Mouse (Mus musculus) kidney, embryonic 14.5 days (tissue): ENCODE measurements around the gene Ppp2ca. TPM values are rescaled to one million over a fixed set of nuclear protein-coding genes. Genes with fewer than 3 reads are reported as not detected.
A peak's percentile ranks its signal among the peaks of the same experiment; 100 is the strongest.

Source experiments
- ATAC-seq: fragments of 200-750 bp; cut with Nextera tagmentation; 2 replicates; pipeline ENCODE4 v1.8.0; 2017; ENCODE audit warnings: moderate number of reproducible peaks, mild to moderate bottlenecking, moderate TSS enrichment, moderate library complexity; ENCODE audit not compliant: low FRiP score, low TSS enrichment
- H3K27ac ChIP-seq: fragments of 300-500 bp; sonication (generic); 2 replicates; pipeline ENCODE4 v1.5.1; 2014; ENCODE audit warnings: low read depth, mild to moderate bottlenecking, low read length, moderate library complexity, mixed read lengths
- H3K27me3 ChIP-seq: fragments of 300-500 bp; sonication (generic); 2 replicates; pipeline ENCODE4 v1.6.1; 2014; ENCODE audit warnings: mild to moderate bottlenecking, low read length; ENCODE audit not compliant: control insufficient read depth, insufficient read depth
- H3K36me3 ChIP-seq: fragments of 300-500 bp; sonication (generic); 2 replicates; pipeline ENCODE4 v1.6.1; 2014; ENCODE audit warnings: low read length, mixed read lengths; ENCODE audit not compliant: control insufficient read depth, insufficient read depth
- H3K4me1 ChIP-seq: fragments of 300-500 bp; sonication (generic); 2 replicates; pipeline ENCODE4 v1.6.1; 2014; ENCODE audit warnings: low read length, mixed read lengths; ENCODE audit not compliant: control insufficient read depth, insufficient read depth
- H3K4me2 ChIP-seq: fragments of 300-500 bp; sonication (generic); replicated peaks from 2 replicates; pipeline ENCODE4 v1.6.1; 2014; ENCODE audit warnings: low read depth, mild to moderate bottlenecking, low read length
- H3K4me3 ChIP-seq: fragments of 300-500 bp; sonication (generic); 2 replicates; pipeline ENCODE4 v1.5.1; 2014; ENCODE audit warnings: mild to moderate bottlenecking, low read length
- H3K9ac ChIP-seq: fragments of 300-500 bp; sonication (generic); 2 replicates; pipeline ENCODE4 v1.6.1; 2014; ENCODE audit warnings: low read depth, mild to moderate bottlenecking, low read length, moderate library complexity
- H3K9me3 ChIP-seq: fragments of 300-500 bp; sonication (generic); 2 replicates; pipeline ENCODE4 v1.6.1; 2016; ENCODE audit warnings: low read length; ENCODE audit not compliant: control insufficient read depth
- WGBS: fragments of 180-500 bp; shearing (Covaris S2); extraction: QIAGEN DNeasy Blood & Tissue Kit; methylation state at CpG from one replicate; pipeline ENCODE4 v1.1.7; 2014; 5-methylcytosine and 5-hydroxymethylcytosine counted together
- polyA plus RNA-seq: library from polyadenylated mRNA; unstranded; fragments of >200 nt; fragmentation: Nextera tagmentation; extraction: Ambion mirVana; gene quantifications from 2 replicates; pipeline ENCODE4 v1.2.1, GENCODE M21; 2014

The Ppp2ca gene
- polyA plus RNA-seq: 83.4 and 110 TPM in 2 replicates

DNA sequence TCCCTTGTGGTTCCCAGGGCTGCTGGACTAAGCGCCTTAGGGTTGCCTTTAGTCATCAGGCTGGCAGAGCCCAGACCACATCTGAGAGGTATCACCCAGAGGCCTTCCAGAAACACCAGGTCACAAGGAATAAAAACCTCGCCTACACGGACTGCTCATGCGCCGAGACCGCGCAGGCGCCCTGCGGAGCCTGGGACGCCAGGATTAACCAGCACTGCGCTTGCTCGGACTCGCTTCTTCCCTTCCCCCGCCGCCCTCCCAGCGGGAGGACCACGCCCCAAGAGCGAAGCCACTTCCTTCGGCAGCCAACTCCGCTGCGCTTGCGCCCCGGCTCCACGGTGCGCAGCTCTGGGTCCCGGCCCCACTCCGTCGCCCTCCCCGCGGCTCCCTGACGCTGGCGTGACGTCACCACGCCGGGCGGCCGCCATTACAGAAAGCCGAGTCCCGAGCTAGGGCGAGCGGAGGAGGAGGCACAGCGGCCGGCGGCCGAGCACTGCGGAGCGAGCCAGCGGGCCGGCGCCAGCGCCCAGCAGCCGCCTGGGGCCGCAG is at the start of gene Ppp2ca:
Gene Ppp2ca, plus strand, starts transcription at position 284 of the 549 bp plus-strand sequence.
- H3K27ac ChIP-seq: peak within 1 kb of the TSS; percentile 99
- WGBS: under 1% methylated on average over 50 of the region's 53 CpGs

GRCm38 (mm10) chr11:52053371-52053770 is 45.1 kb upstream of the Ppp2ca start:
- Histone ChIP-seq H3K4me2 (no peak overlapping the region), H3K9ac (no peak overlapping the region), H3K36me3 (no peaks in the 10 kb centered on the region), H3K27me3 (no peaks in the 10 kb centered on the region), H3K27ac (no peak overlapping the region), H3K4me3 (no peak overlapping the region), H3K4me1 (no peaks in the 10 kb centered on the region), H3K9me3 (no peaks in the 10 kb centered on the region)
- no peak for ATAC-seq
- WGBS: 81% methylated on average over 6 of the region's 6 CpGs

More for the DNA sequence above, at the start of gene Ppp2ca:
- Histone ChIP-seq H3K4me3 (peak within 1 kb of the TSS; percentile 86), H3K36me3 (no peaks in the 10 kb centered on the region; the same call in 1 of the 2 replicates), H3K27me3 (no peaks in the 10 kb centered on the region), H3K4me1 (peaks cover 15% of the 10 kb centered on the region), H3K9ac (peak within 1 kb of the TSS; percentile 99), H3K4me2 (peak within 1 kb of the TSS; percentile 77), H3K9me3 (no peaks in the 10 kb centered on the region)
- ATAC-seq: peak; percentile 98

DNA sequence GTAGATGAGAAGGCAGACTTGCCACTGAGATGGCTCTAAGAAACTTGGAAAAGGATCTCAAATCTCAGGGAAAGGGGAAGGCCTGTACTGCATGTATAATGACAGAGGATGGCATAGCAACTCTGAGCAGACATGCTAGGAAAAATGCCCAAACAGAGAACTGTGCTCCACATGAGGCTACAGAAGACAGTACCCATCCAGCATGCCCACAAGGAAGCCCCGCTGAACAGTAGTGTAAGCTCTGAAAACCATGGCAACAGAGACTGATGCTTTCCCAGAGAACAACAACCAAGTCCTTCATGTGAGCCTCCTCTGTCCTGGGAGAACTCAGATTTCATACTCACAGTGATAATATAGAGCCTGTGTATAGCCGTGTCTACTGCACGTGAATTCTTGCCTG is 43.8 kb upstream of the Ppp2ca start:
- Histone ChIP-seq H3K9me3 (no peaks in the 10 kb centered on the region), H3K4me1 (no peaks in the 10 kb centered on the region), H3K36me3 (no peaks in the 10 kb centered on the region), H3K4me3 (no peak overlapping the region), H3K27ac (no peak overlapping the region), H3K9ac (no peak overlapping the region), H3K4me2 (no peak overlapping the region), H3K27me3 (no peaks in the 10 kb centered on the region)
- 86% methylated on average over 3 of the region's 3 CpGs for WGBS
- ATAC-seq: no peak

GRCm38 (mm10) chr11:52056198-52056597 is 42.3 kb upstream of the Ppp2ca start:
- no peak overlapping the region for H3K4me2 ChIP-seq
- ATAC-seq: no peak
- no peaks in the 10 kb centered on the region for H3K36me3 ChIP-seq
- no peak overlapping the region for H3K4me3 ChIP-seq
- H3K9ac ChIP-seq: no peak overlapping the region
- WGBS: 73% methylated on average over 5 of the region's 5 CpGs
- no peaks in the 10 kb centered on the region for H3K4me1 ChIP-seq
- H3K9me3 ChIP-seq: no peaks in the 10 kb centered on the region
- no peaks in the 10 kb centered on the region for H3K27me3 ChIP-seq
- H3K27ac ChIP-seq: no peak overlapping the region

DNA sequence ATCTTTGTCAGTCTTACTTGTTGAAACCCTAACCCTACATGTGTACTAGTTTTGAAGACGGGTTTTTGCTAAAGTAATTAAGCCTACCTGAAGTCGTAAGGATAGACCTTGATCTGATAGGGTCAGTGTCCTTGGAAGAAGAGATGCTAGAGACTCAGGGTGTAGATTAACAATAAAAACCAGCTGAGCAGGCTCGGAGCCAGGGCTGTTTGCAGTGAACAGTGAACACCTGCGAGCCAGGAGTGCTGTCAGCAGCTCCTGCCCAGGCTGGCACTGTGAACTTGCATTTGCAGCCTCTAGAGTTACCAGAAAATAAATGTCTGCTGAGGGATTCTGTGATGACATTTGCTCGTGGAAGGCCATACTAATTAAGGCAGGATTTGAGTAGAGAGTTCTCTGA is 39.5 kb upstream of the Ppp2ca start:
- Histone ChIP-seq H3K36me3 (no peaks in the 10 kb centered on the region), H3K4me2 (no peak overlapping the region), H3K27ac (no peak overlapping the region), H3K27me3 (no peaks in the 10 kb centered on the region), H3K4me3 (no peak overlapping the region), H3K9me3 (no peaks in the 10 kb centered on the region), H3K4me1 (no peaks in the 10 kb centered on the region), H3K9ac (no peak overlapping the region)
- WGBS: 48% methylated on average over 5 of the region's 5 CpGs
- ATAC-seq: no peak

- ATAC-seq: no peak
- no peak overlapping the region for H3K4me2 ChIP-seq
- WGBS: 92% methylated on average over 4 of the region's 4 CpGs
Observed at GRCm38 (mm10) chr11:52060315-52060714, 38.2 kb upstream of the Ppp2ca start.

DNA sequence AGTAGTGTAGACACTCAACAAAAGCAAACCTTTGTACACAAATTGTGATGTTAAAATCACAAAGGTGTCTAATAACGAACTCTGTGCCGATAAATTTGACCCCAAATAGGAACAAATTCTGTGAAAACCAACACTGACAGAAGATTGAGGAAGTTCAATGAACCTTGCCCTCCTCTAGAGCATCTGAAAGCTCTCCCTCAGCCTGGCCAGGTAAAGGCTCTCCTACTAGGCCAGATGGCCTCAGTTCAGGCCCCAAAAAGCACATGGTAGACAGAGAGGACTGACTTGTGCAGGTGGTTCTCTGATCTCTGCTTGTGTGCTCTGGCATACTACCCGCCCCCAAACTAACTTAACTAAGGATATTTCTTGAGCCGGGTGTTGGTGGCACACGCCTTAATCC is 36.1 kb upstream of the Ppp2ca start:
- Histone ChIP-seq H3K27ac (no peak overlapping the region), H3K27me3 (no peaks in the 10 kb centered on the region), H3K4me1 (no peaks in the 10 kb centered on the region), H3K4me2 (no peak overlapping the region), H3K9ac (no peak overlapping the region), H3K9me3 (no peaks in the 10 kb centered on the region), H3K4me3 (no peak overlapping the region), H3K36me3 (no peaks in the 10 kb centered on the region)
- ATAC-seq: no peak
- 93% methylated on average over 5 of the region's 5 CpGs for WGBS

More at GRCm38 (mm10) chr11:52060315-52060714, 38.2 kb upstream of the Ppp2ca start:
- Histone ChIP-seq H3K4me3 (no peak overlapping the region), H3K4me1 (no peaks in the 10 kb centered on the region), H3K9me3 (no peaks in the 10 kb centered on the region), H3K9ac (no peak overlapping the region), H3K36me3 (no peaks in the 10 kb centered on the region), H3K27me3 (no peaks in the 10 kb centered on the region), H3K27ac (no peak overlapping the region)

- H3K9ac ChIP-seq: no peak overlapping the region
- no peak overlapping the region for H3K27ac ChIP-seq
- H3K9me3 ChIP-seq: no peaks in the 10 kb centered on the region
- no peak overlapping the region for H3K4me2 ChIP-seq
- H3K4me3 ChIP-seq: no peak overlapping the region
- H3K27me3 ChIP-seq: no peaks in the 10 kb centered on the region
- H3K36me3 ChIP-seq: no peaks in the 10 kb centered on the region
- WGBS: 55% methylated on average over 3 of the region's 3 CpGs
- no peaks in the 10 kb centered on the region for H3K4me1 ChIP-seq
- ATAC-seq: no peak
Observed at GRCm38 (mm10) chr11:52064398-52064797, 34.1 kb upstream of the Ppp2ca start.

GRCm38 (mm10) chr11:52065841-52066240 is 32.6 kb upstream of the Ppp2ca start:
- H3K4me3 ChIP-seq: no peak overlapping the region
- H3K27me3 ChIP-seq: no peaks in the 10 kb centered on the region
- H3K9me3 ChIP-seq: no peaks in the 10 kb centered on the region
- no peak overlapping the region for H3K9ac ChIP-seq
- H3K4me1 ChIP-seq: no peaks in the 10 kb centered on the region
- no peak for ATAC-seq
- no peak overlapping the region for H3K27ac ChIP-seq
- H3K36me3 ChIP-seq: no peaks in the 10 kb centered on the region
- no peak overlapping the region for H3K4me2 ChIP-seq
- 7% methylated on average over 5 of the region's 5 CpGs for WGBS
